Comparison of ENCODE assay signal across 10 mouse cellular contexts in genomic region chr4:137358291-137359002, GRCm38 (mm10). TPM values are rescaled to one million over a fixed set of nuclear protein-coding genes. Genes with fewer than 3 reads are reported as not detected.
DNase-seq lines count a peak whose midpoint lies in the region; ATAC-seq and TF ChIP-seq lines count a peak whose summit lies in the region.
"Had no signal": no experiment of that assay in that cellular context is flagged by ENCODE, and none has a peak within 500 bp of the region (broad histone marks: within the 10 kb centered on the region; RNA-seq: fewer than 3 reads in every experiment).

No protein-coding gene starts in this region.

- no peaks in the 10 kb centered on the region for H3K36me3 ChIP-seq in liver, embryonic 13.5 days
- no peaks in the 10 kb centered on the region for H3K36me3 ChIP-seq in thymus, adult 2 months (ENCODE audit: control insufficient read depth, insufficient read depth, low read length)

- 21% methylated on average over 14 of the region's 14 CpGs for WGBS in liver, embryonic 13.5 days (ENCODE audit: insufficient replicate concordance)
- WGBS in thymus, adult 2 months, result 24% methylated on average over 14 of the region's 14 CpGs

- peak; percentile 30 for DNase-seq in lung, postnatal 36 days
- DNase-seq in lung, postnatal 4 days, result no peak
- no peak for DNase-seq in liver, embryonic 13.5 days
- DNase-seq in thymus, adult 2 months, result peak; percentile 42
- DNase-seq in gastrocnemius, postnatal 14 days, result no peak
- no peak for DNase-seq in kidney, adult 18-20 months

- intact Hi-C loops in gastrocnemius, postnatal 14 days (cut with DNase I; ENCODE audit: low total_unique reads), result no loop called here

- H3K9me3 ChIP-seq in liver, embryonic 13.5 days (replicated peaks), result no peaks in the 10 kb centered on the region

- ATAC-seq in liver, embryonic 13.5 days (ENCODE audit: low read depth), result no peak
- no peak for ATAC-seq in frontal cortex, adult (ENCODE audit: low TSS enrichment)

- H3K27ac ChIP-seq in brown adipose tissue, adult 24 weeks (replicated peaks; ENCODE audit: low read depth, low read length), result peak overlapping the region; percentile 23; the same call in 1 of the 2 replicates
- peak overlapping the region; percentile 63 for H3K27ac ChIP-seq in liver, embryonic 13.5 days
- peak overlapping the region; percentile 86 for H3K27ac ChIP-seq in thymus, adult 2 months (ENCODE audit: control insufficient read depth, insufficient read depth, low read length)

- H3K4me2 ChIP-seq in liver, embryonic 13.5 days, result peak overlapping the region; percentile 52

- peaks cover 3% of the 10 kb centered on the region; the same call in 1 of the 2 replicates for H3K4me1 ChIP-seq in brown adipose tissue, adult 24 weeks (ENCODE audit: control insufficient read depth, insufficient read depth, insufficient read length, low read length)
- H3K4me1 ChIP-seq in liver, embryonic 13.5 days (replicated peaks), result peaks cover 45% of the 10 kb centered on the region
- H3K4me1 ChIP-seq in thymus, adult 2 months (replicated peaks; ENCODE audit: control insufficient read depth, insufficient read depth, low read length), result peaks cover 15% of the 10 kb centered on the region

- peak overlapping the region; percentile 57 for H3K9ac ChIP-seq in liver, embryonic 13.5 days

- peaks cover 9% of the 10 kb centered on the region; the same call in 1 of the 2 replicates for H3K27me3 ChIP-seq in liver, embryonic 13.5 days
- H3K27me3 ChIP-seq in thymus, adult 2 months (ENCODE audit: control insufficient read depth, insufficient read depth, low read length), result no peaks in the 10 kb centered on the region

- no peak for TF ChIP-seq CTCF in thymus, adult 2 months (IDR thresholded peaks at IDR 0.05; ENCODE audit: borderline replicate concordance, control insufficient read depth, extremely low read depth, insufficient read depth, low read length, poor library complexity)

- TF ChIP-seq POLR2A in thymus, adult 2 months (IDR thresholded peaks at IDR 0.05; ENCODE audit: control insufficient read depth, extremely low read depth, insufficient read depth, low read length, poor library complexity), result no peak

- H3K4me3 ChIP-seq in brown adipose tissue, adult 24 weeks (ENCODE audit: insufficient read depth, low read depth, low read length), result no peak overlapping the region
- peak overlapping the region; percentile 96 for H3K4me3 ChIP-seq in liver, embryonic 13.5 days (replicated peaks)
- H3K4me3 ChIP-seq in thymus, adult 2 months (ENCODE audit: control insufficient read depth, insufficient read depth, low read length), result no peak overlapping the region

RNA-seq across cellular contexts. Expression of gene Cdc42, which starts 0.9 kb away (rescaled TPM):
- 352 and 400 TPM in 2 replicates for polyA plus RNA-seq in brown adipose tissue, adult 24 weeks (2012; ENCODE audit: insufficient read depth, insufficient read length, missing spikeins)
- 284 and 331 TPM in 2 replicates for polyA plus RNA-seq in liver, embryonic 13.5 days (2015; fragmentation: Nextera tagmentation; extraction: Ambion mirVana)
- polyA plus RNA-seq in thymus, adult 2 months (2012; rRNA removed), result 80.3 and 94.4 TPM in 2 replicates
- 100 to 1,000 TPM; 200 to 210 TPM for total RNA-seq in gastrocnemius, postnatal 14 days (2021)

RNA-seq across cellular contexts. Expression of gene Cela3a, which starts 51.1 kb away (rescaled TPM):
- polyA plus RNA-seq in brown adipose tissue, adult 24 weeks (2012; ENCODE audit: insufficient read depth, insufficient read length, missing spikeins), result not detected in 2 replicates
- not detected in 2 replicates for polyA plus RNA-seq in liver, embryonic 13.5 days (2015; fragmentation: Nextera tagmentation; extraction: Ambion mirVana)
- polyA plus RNA-seq in thymus, adult 2 months (2012; rRNA removed), result not detected in 2 replicates
- not detected for total RNA-seq in gastrocnemius, postnatal 14 days (2021)
- polyA plus RNA-seq: brain, embryonic 14.5 days; kidney, embryonic 16.5 days had no signal

Comparison
In these comparisons a context has a peak if more than half of its experiments do, and no peak if none do; other contexts are left out.
1. DNase-seq: peak in lung, postnatal 36 days (single experiment) and thymus, adult 2 months (single experiment); none in lung, postnatal 4 days (0 of 2), liver, embryonic 13.5 days (single experiment), gastrocnemius, postnatal 14 days (single experiment) and kidney, adult 18-20 months (single experiment).
2. H3K27ac ChIP-seq: peak in every context shown above with its lines; median percentile 86 in thymus, adult 2 months; 63 in liver, embryonic 13.5 days; 23 in brown adipose tissue, adult 24 weeks.